ENCODE assay signal across 8 mouse cellular contexts in genomic region chr11:102408888-102409794, GRCm38 (mm10). TPM values are rescaled to one million over a fixed set of nuclear protein-coding genes. Genes with fewer than 3 reads are reported as not detected.
DNase-seq lines count a peak whose midpoint lies in the region; ATAC-seq lines count a peak whose summit lies in the region.

No protein-coding gene starts in this region.

- WGBS in kidney, embryonic 15.5 days, result 35% methylated on average over 15 of the region's 15 CpGs
- WGBS in embryonic facial prominence, embryonic 11.5 days, result 39% methylated on average over 14 of the region's 15 CpGs
- 31% methylated on average over 15 of the region's 15 CpGs for WGBS in intestine, embryonic 14.5 days
- WGBS in neural tube, embryonic 12.5 days, result 40% methylated on average over 15 of the region's 15 CpGs

- 0 out of 2 replicates have a peak, but pooled peaks have one; percentile 0 for ATAC-seq in kidney, embryonic 15.5 days (replicated peaks; ENCODE audit: low FRiP score)
- no peak for ATAC-seq in embryonic facial prominence, embryonic 11.5 days (replicated peaks; ENCODE audit: insufficient number of reproducible peaks, low FRiP score, low TSS enrichment, low read depth)
- ATAC-seq in intestine, embryonic 14.5 days (replicated peaks; ENCODE audit: low FRiP score, low TSS enrichment, low read depth), result no peak
- ATAC-seq in neural tube, embryonic 12.5 days (ENCODE audit: low FRiP score, low read depth), result no peak
- no peak for ATAC-seq in granulocyte monocyte progenitor cell, adult 5-6 weeks (replicated peaks; ENCODE audit: poor library complexity, severe bottlenecking)

- H3K9ac ChIP-seq in kidney, embryonic 15.5 days, result peak overlapping the region; percentile 42; the same call in 1 of the 2 replicates
- 0 out of 2 replicates have a peak overlapping the region, but pooled peaks have one; percentile 23 for H3K9ac ChIP-seq in embryonic facial prominence, embryonic 11.5 days (replicated peaks; ENCODE audit: low read length)
- H3K9ac ChIP-seq in intestine, embryonic 14.5 days (ENCODE audit: low read length), result peak overlapping the region; percentile 29; the same call in 1 of the 2 replicates
- no peak overlapping the region for H3K9ac ChIP-seq in neural tube, embryonic 12.5 days

- peak overlapping the region; percentile 95 for H3K27ac ChIP-seq in kidney, embryonic 15.5 days
- no peak overlapping the region for H3K27ac ChIP-seq in embryonic facial prominence, embryonic 11.5 days (replicated peaks; ENCODE audit: low read depth, low read length)
- H3K27ac ChIP-seq in intestine, embryonic 14.5 days (ENCODE audit: low read depth), result peak overlapping the region; percentile 92
- H3K27ac ChIP-seq in neural tube, embryonic 12.5 days, result 0 out of 2 replicates have a peak overlapping the region, but pooled peaks have one; percentile 50

- no peak for DNase-seq in kidney, adult 9 months
- DNase-seq in embryonic facial prominence, embryonic 11.5 days (ENCODE audit: low spot score), result no peak
- DNase-seq in intestine, embryonic 14.5 days (ENCODE audit: low spot score), result no peak
- DNase-seq in left cerebral cortex, postnatal 14 days (ENCODE audit: low spot score in 2 of 2), result no peak
- no peak for DNase-seq in cerebellum, postnatal 36 days

- H3K36me3 ChIP-seq in kidney, embryonic 15.5 days, result peaks cover 10% of the 10 kb centered on the region
- no peaks in the 10 kb centered on the region for H3K36me3 ChIP-seq in embryonic facial prominence, embryonic 11.5 days (replicated peaks; ENCODE audit: control insufficient read depth, insufficient read depth, low read depth, low read length)
- peaks cover 12% of the 10 kb centered on the region for H3K36me3 ChIP-seq in intestine, embryonic 14.5 days (ENCODE audit: control insufficient read depth, insufficient read depth, low read length)
- peaks cover 5% of the 10 kb centered on the region; the same call in 1 of the 2 replicates for H3K36me3 ChIP-seq in neural tube, embryonic 12.5 days

- H3K9me3 ChIP-seq in kidney, embryonic 15.5 days (replicated peaks), result no peaks in the 10 kb centered on the region
- no peaks in the 10 kb centered on the region for H3K9me3 ChIP-seq in embryonic facial prominence, embryonic 11.5 days (replicated peaks; ENCODE audit: control insufficient read depth, low read length)
- no peaks in the 10 kb centered on the region for H3K9me3 ChIP-seq in intestine, embryonic 14.5 days (ENCODE audit: control insufficient read depth, low read length)
- no peaks in the 10 kb centered on the region for H3K9me3 ChIP-seq in neural tube, embryonic 12.5 days

- no peaks in the 10 kb centered on the region for H3K27me3 ChIP-seq in kidney, embryonic 15.5 days
- no peaks in the 10 kb centered on the region for H3K27me3 ChIP-seq in embryonic facial prominence, embryonic 11.5 days (ENCODE audit: control insufficient read depth, insufficient read depth, low read length)
- H3K27me3 ChIP-seq in intestine, embryonic 14.5 days (replicated peaks; ENCODE audit: control insufficient read depth, insufficient read depth, low read length), result no peaks in the 10 kb centered on the region
- H3K27me3 ChIP-seq in neural tube, embryonic 12.5 days (replicated peaks), result no peaks in the 10 kb centered on the region

- peak overlapping the region; percentile 80 for H3K4me3 ChIP-seq in kidney, embryonic 15.5 days (replicated peaks)
- peak overlapping the region; percentile 21 for H3K4me3 ChIP-seq in embryonic facial prominence, embryonic 11.5 days (ENCODE audit: low read depth, low read length)
- H3K4me3 ChIP-seq in intestine, embryonic 14.5 days (ENCODE audit: low read depth, low read length), result peak overlapping the region; percentile 68
- H3K4me3 ChIP-seq in neural tube, embryonic 12.5 days, result peak overlapping the region; percentile 74

- intact Hi-C loops in left cerebral cortex, postnatal 14 days (cut with DNase I), result loop anchor here (1.0 to 5.0 kb wide), 3 partner anchors 22 to 112 kb away; partner anchors contain the start of genes Atxn7l3 and Grn

- peaks cover 54% of the 10 kb centered on the region for H3K4me1 ChIP-seq in kidney, embryonic 15.5 days
- H3K4me1 ChIP-seq in embryonic facial prominence, embryonic 11.5 days (ENCODE audit: control insufficient read depth, insufficient read depth, low read length), result 0 out of 2 replicates have a peak, but pooled peaks cover 5% of the 10 kb centered on the region
- peaks cover 19% of the 10 kb centered on the region for H3K4me1 ChIP-seq in intestine, embryonic 14.5 days (replicated peaks; ENCODE audit: control insufficient read depth, insufficient read depth, low read length)
- H3K4me1 ChIP-seq in neural tube, embryonic 12.5 days, result peaks cover 33% of the 10 kb centered on the region

- peak overlapping the region; percentile 80 for H3K4me2 ChIP-seq in kidney, embryonic 15.5 days
- H3K4me2 ChIP-seq in embryonic facial prominence, embryonic 11.5 days (ENCODE audit: low read depth, low read length), result peak overlapping the region; percentile 28
- H3K4me2 ChIP-seq in intestine, embryonic 14.5 days (ENCODE audit: low read length), result peak overlapping the region; percentile 97
- peak overlapping the region; percentile 90 for H3K4me2 ChIP-seq in neural tube, embryonic 12.5 days (replicated peaks)

RNA-seq across cellular contexts. Expression of gene Slc25a39, which starts 1.4 kb away (rescaled TPM):
- 271 and 298 TPM in 2 replicates for polyA plus RNA-seq in kidney, embryonic 15.5 days (2015; fragmentation: Nextera tagmentation; extraction: Ambion mirVana)
- 168 and 185 TPM in 2 replicates for polyA plus RNA-seq in embryonic facial prominence, embryonic 11.5 days (2014; fragmentation: Nextera tagmentation; extraction: Ambion mirVana)
- 281 and 296 TPM in 2 replicates for polyA plus RNA-seq in intestine, embryonic 14.5 days (2014; fragmentation: Nextera tagmentation; extraction: Ambion mirVana)
- polyA plus RNA-seq in neural tube, embryonic 12.5 days (2016; fragmentation: Nextera tagmentation; extraction: Ambion mirVana), result 148 and 162 TPM in 2 replicates
- 10 to 100 TPM; 71.0 to 71.3 TPM for total RNA-seq in left cerebral cortex, postnatal 14 days (2021)
- total RNA-seq in granulocyte monocyte progenitor cell, adult 5-6 weeks (2014; fragmentation: Nextera tagmentation), result 99.0 and 163 TPM in 2 replicates
- 51.4 and 53.9 TPM in 2 replicates for total RNA-seq in granulocyte monocyte progenitor cell, adult 5-6 weeks (2017)

RNA-seq across cellular contexts. Expression of gene Rundc3a, which starts 15.9 kb away (rescaled TPM):
- 2.5 and 4.9 TPM in 2 replicates for polyA plus RNA-seq in kidney, embryonic 15.5 days (2015; fragmentation: Nextera tagmentation; extraction: Ambion mirVana)
- 11.8 and 12.1 TPM in 2 replicates for polyA plus RNA-seq in embryonic facial prominence, embryonic 11.5 days (2014; fragmentation: Nextera tagmentation; extraction: Ambion mirVana)
- 7.6 and 10.0 TPM in 2 replicates for polyA plus RNA-seq in intestine, embryonic 14.5 days (2014; fragmentation: Nextera tagmentation; extraction: Ambion mirVana)
- 152 and 171 TPM in 2 replicates for polyA plus RNA-seq in neural tube, embryonic 12.5 days (2016; fragmentation: Nextera tagmentation; extraction: Ambion mirVana)
- 100 to 1,000 TPM; 399 to 416 TPM for total RNA-seq in left cerebral cortex, postnatal 14 days (2021)
- not detected in 2 replicates for total RNA-seq in granulocyte monocyte progenitor cell, adult 5-6 weeks (2014; fragmentation: Nextera tagmentation)
- total RNA-seq in granulocyte monocyte progenitor cell, adult 5-6 weeks (2017), result not detected in 2 replicates

RNA-seq across cellular contexts. Expression of gene Grn, which starts 21.0 kb away (rescaled TPM):
- 151 and 172 TPM in 2 replicates for polyA plus RNA-seq in kidney, embryonic 15.5 days (2015; fragmentation: Nextera tagmentation; extraction: Ambion mirVana)
- polyA plus RNA-seq in embryonic facial prominence, embryonic 11.5 days (2014; fragmentation: Nextera tagmentation; extraction: Ambion mirVana), result 38.8 and 52.0 TPM in 2 replicates
- polyA plus RNA-seq in intestine, embryonic 14.5 days (2014; fragmentation: Nextera tagmentation; extraction: Ambion mirVana), result 115 and 116 TPM in 2 replicates
- polyA plus RNA-seq in neural tube, embryonic 12.5 days (2016; fragmentation: Nextera tagmentation; extraction: Ambion mirVana), result 75.2 and 86.1 TPM in 2 replicates
- 10 to 100 TPM; 74.3 to 78.5 TPM for total RNA-seq in left cerebral cortex, postnatal 14 days (2021)
- total RNA-seq in granulocyte monocyte progenitor cell, adult 5-6 weeks (2014; fragmentation: Nextera tagmentation), result 110 and 152 TPM in 2 replicates
- total RNA-seq in granulocyte monocyte progenitor cell, adult 5-6 weeks (2017), result 38.6 and 48.3 TPM in 2 replicates

RNA-seq across cellular contexts. Expression of gene Fam171a2, which starts 38.3 kb away (rescaled TPM):
- polyA plus RNA-seq in kidney, embryonic 15.5 days (2015; fragmentation: Nextera tagmentation; extraction: Ambion mirVana), result 6.9 and 7.1 TPM in 2 replicates
- polyA plus RNA-seq in embryonic facial prominence, embryonic 11.5 days (2014; fragmentation: Nextera tagmentation; extraction: Ambion mirVana), result 8.6 and 8.8 TPM in 2 replicates
- polyA plus RNA-seq in intestine, embryonic 14.5 days (2014; fragmentation: Nextera tagmentation; extraction: Ambion mirVana), result 4.5 and 4.7 TPM in 2 replicates
- polyA plus RNA-seq in neural tube, embryonic 12.5 days (2016; fragmentation: Nextera tagmentation; extraction: Ambion mirVana), result 23.3 and 23.7 TPM in 2 replicates
- 100 to 1,000 TPM in 1 of 2 experiments, 10 to 100 TPM in 1; 97.3 to 111 TPM for total RNA-seq in left cerebral cortex, postnatal 14 days (2021)
- total RNA-seq in granulocyte monocyte progenitor cell, adult 5-6 weeks (2014; fragmentation: Nextera tagmentation), result not detected in 2 replicates
- total RNA-seq in granulocyte monocyte progenitor cell, adult 5-6 weeks (2017), result not detected in 2 replicates

RNA-seq across cellular contexts. Expression of gene Slc4a1, which starts 43.1 kb away (rescaled TPM):
- polyA plus RNA-seq in kidney, embryonic 15.5 days (2015; fragmentation: Nextera tagmentation; extraction: Ambion mirVana), result 12.8 and 20.2 TPM in 2 replicates
- polyA plus RNA-seq in embryonic facial prominence, embryonic 11.5 days (2014; fragmentation: Nextera tagmentation; extraction: Ambion mirVana), result 25.8 and 28.5 TPM in 2 replicates
- polyA plus RNA-seq in intestine, embryonic 14.5 days (2014; fragmentation: Nextera tagmentation; extraction: Ambion mirVana), result 1.8 and 2.8 TPM in 2 replicates
- 18.8 and 23.6 TPM in 2 replicates for polyA plus RNA-seq in neural tube, embryonic 12.5 days (2016; fragmentation: Nextera tagmentation; extraction: Ambion mirVana)
- total RNA-seq in left cerebral cortex, postnatal 14 days (2021), result 1 to 10 TPM; 1.2 to 1.3 TPM
- total RNA-seq in granulocyte monocyte progenitor cell, adult 5-6 weeks (2014; fragmentation: Nextera tagmentation), result not detected in 2 replicates
- total RNA-seq in granulocyte monocyte progenitor cell, adult 5-6 weeks (2017), result under 0.01 and 1.6 TPM in 2 replicates

Comparison
In these comparisons a context has a peak if more than half of its experiments do, and no peak if none do; other contexts are left out.
1. H3K4me2 ChIP-seq: peak in every context shown above with its lines; median percentile 97 in intestine, embryonic 14.5 days; 90 in neural tube, embryonic 12.5 days; 80 in kidney, embryonic 15.5 days; 28 in embryonic facial prominence, embryonic 11.5 days.
2. H3K4me3 ChIP-seq: peak in every context shown above with its lines; median percentile 80 in kidney, embryonic 15.5 days; 74 in neural tube, embryonic 12.5 days; 68 in intestine, embryonic 14.5 days; 21 in embryonic facial prominence, embryonic 11.5 days.
3. RNA of gene Rundc3a, which starts 15.9 kb away (polyA plus RNA-seq): 152 to 171 TPM in neural tube, embryonic 12.5 days; 11.8 to 12.1 TPM in embryonic facial prominence, embryonic 11.5 days, 7.6 to 10.0 TPM in intestine, embryonic 14.5 days and 2.5 to 4.9 TPM in kidney, embryonic 15.5 days; every median in the first group is over 10 times any median in the second.